Mouse (Mus musculus) frontal cortex, postnatal 14 days (tissue): ENCODE results near the gene Dusp8.

Experiments
- DNase-seq, 2 experiments: peaks; one replicate each; pipeline ENCODE4 v3.0.0; 2022; ENCODE audit warnings: low spot score in 2 of 2

Gene Dusp8

GRCm38 (mm10) chr7:142050536-142050935 is 45.1 kb downstream of the Dusp8 start:
- no peak for DNase-seq

- DNase-seq: no peak
Measured at GRCm38 (mm10) chr7:142045932-142046331, 49.7 kb downstream of the Dusp8 start.

GRCm38 (mm10) chr7:142045344-142045743 is 50.3 kb downstream of the Dusp8 start:
- no peak for DNase-seq

- DNase-seq: no peak
Measured at GRCm38 (mm10) chr7:142040756-142041155, 54.9 kb downstream of the Dusp8 start.

- DNase-seq: no peak
Measured at GRCm38 (mm10) chr7:142037553-142038170, 58.0 kb downstream of the Dusp8 start.

GRCm38 (mm10) chr7:142035048-142035811 is 60.4 kb downstream of the Dusp8 start:
- DNase-seq: no peak

- DNase-seq: no peak
Measured at GRCm38 (mm10) chr7:142034198-142034597, 61.4 kb downstream of the Dusp8 start.

- no peak for DNase-seq
Measured at GRCm38 (mm10) chr7:142030073-142030472, 65.6 kb downstream of the Dusp8 start.
